Mouse (Mus musculus) layer of hippocampus, adult 2 months (tissue): ENCODE measurements at regions not wholly inside any gene's neighbourhood (a gene's known extent, or its start where the extent isn't known, plus 50 kb on each side); places are given as distances from the start of the nearest gene placed in this dataset.

ENCODE experiments used
- DNase-seq, 2 experiments: peaks; one replicate each; pipeline ENCODE4 v3.0.0; 2022; ENCODE audit warnings: low spot score in 2 of 2
- H3K27ac ChIP-seq: fragments of 200-600 bp; 2 replicates; pipeline ENCODE4 v1.8.1; 2022
- H3K4me3 ChIP-seq: fragments of 200-600 bp; 2 replicates; pipeline ENCODE4 v1.8.1; 2022; ENCODE audit warnings: mild to moderate bottlenecking
- CTCF ChIP-seq: fragments of 200-600 bp; conservative IDR thresholded peaks from 2 replicates; pipeline ENCODE4 v1.8.1; 2022; ENCODE audit warnings: antibody characterized with exemption, mild to moderate bottlenecking, moderate library complexity

GRCm38 (mm10) chr5:51658232-51658896 is 90.8 kb upstream of the Ppargc1a start:
- Histone ChIP-seq H3K4me3 (no peak overlapping the region), H3K27ac (no peak overlapping the region)
- no peak for TF ChIP-seq CTCF
- DNase-seq, result no peak

- Histone ChIP-seq H3K27ac (no peak overlapping the region), H3K4me3 (no peak overlapping the region)
- no peak for TF ChIP-seq CTCF
- no peak for DNase-seq
Observed at GRCm38 (mm10) chr5:51653507-51653906, 86.0 kb upstream of the Ppargc1a start.

GRCm38 (mm10) chr5:51624400-51624799 is 56.9 kb upstream of the Ppargc1a start:
- DNase-seq, result no peak
- H3K27ac ChIP-seq, result no peak overlapping the region
- TF ChIP-seq CTCF, result no peak
- H3K4me3 ChIP-seq, result no peak overlapping the region
